Mouse (Mus musculus): ENCODE results near the gene Mta3.
"Not testable (repeated sequence)": the region's sequence is repeated elsewhere in the genome, so short reads cannot be mapped to it uniquely, and the experiment has no call there.

The Mta3 gene

DNA sequence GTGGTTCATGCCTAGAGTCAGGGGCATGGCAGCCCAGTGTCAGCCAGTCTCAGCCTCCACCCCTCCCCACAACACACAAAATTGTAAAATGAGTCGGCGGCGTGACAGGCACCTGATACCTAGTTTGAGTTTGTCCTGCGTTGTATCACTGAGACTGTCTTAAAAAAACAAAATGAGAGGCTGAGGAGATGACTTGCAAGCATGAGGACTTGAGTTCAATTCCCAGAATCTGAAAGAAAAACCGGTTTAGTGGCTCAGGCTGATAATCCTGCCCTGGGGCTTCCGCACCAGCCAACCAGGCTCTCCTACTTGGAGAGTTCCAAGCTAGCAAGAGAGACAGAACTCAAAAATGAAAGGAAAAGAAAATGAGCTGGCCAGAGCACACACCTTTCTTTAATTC lies 2.9 kb downstream of the Mta3 start:
- DNase-seq (ENCODE audit: low read depth) = peak; percentile 25

DNA sequence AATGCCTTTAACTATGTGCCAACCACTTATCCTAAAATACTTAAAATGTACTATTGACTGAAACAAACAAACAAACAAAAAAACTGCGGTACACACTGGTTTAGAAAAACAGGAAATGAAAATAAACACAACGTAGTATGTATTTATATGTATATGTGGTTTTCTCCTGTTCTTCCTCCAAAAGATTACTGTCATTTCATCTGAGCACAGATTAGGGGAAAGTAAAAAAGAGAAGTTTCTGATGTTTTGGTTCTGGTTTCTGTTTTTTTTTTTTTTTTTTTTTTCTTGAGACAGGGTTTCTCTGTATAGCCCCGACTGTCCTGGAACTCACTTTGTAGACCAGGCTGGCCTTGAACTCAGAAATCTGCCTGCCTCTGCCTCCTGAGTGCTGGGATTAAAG lies 3.6 kb downstream of the Mta3 start:
- DNase-seq (ENCODE audit: low read depth) = not testable (repeated sequence)

DNA sequence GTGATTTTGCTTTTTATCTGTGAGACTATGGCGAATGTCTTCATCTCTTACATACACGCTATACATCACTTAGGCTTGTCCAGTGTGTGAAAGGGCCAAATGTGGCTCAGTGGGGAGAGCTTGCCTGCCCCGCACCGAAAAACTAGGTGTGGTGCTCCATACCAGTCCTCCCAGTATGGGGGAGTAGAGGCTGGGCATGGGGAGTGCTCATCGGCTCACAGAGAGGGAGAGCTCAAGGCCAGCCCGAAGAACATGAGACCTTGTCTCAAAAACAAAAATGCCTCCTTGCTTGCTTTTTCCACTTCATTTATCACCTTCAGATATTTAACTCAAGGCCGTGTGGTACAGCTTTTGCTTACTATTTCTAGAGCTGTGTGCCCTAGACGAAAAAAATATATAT lies 4.7 kb downstream of the Mta3 start:
- no peak for DNase-seq (ENCODE audit: low read depth)

DNA sequence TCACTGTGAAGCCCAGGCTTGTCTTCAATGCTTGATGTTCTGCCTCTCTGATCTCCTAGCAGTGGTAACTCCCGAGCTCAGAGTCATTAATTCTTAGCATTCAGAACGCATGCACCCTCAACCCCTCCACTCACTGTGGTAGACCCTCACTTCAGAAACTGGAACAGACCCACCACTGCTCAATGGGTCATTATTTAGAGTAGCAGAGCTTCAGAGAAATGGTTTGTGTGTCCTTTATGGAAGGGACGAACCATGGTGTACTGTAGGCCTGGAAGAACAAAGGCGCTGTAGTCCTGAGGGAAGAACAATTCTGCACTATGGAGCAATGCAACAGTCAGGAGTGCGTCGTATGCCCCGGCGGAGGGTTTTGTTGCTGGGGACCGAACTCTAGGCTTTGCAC lies 6.4 kb downstream of the Mta3 start:
- DNase-seq (ENCODE audit: low read depth) = no peak

DNA sequence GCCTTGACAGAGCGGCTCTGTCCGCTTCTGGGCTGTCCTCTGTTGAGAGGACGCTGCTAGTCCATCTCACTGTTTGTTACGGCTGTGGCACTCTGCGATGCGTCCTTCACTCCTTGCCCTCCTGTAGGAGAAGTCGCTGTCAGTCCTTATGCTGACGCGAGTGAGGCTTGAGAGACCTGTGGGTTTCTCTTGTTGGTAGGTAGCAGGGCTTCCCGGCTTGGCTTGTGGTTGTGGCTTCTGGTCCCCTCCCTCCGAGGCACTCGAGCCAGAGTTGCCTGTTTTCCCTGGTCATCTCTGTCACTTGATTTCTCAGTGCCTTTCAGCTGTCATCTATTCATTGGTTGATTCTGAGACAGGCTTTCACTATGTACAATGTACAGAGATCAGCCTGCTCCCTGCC lies 14.5 kb downstream of the Mta3 start:
- DNase-seq (ENCODE audit: low read depth) = no peak

DNA sequence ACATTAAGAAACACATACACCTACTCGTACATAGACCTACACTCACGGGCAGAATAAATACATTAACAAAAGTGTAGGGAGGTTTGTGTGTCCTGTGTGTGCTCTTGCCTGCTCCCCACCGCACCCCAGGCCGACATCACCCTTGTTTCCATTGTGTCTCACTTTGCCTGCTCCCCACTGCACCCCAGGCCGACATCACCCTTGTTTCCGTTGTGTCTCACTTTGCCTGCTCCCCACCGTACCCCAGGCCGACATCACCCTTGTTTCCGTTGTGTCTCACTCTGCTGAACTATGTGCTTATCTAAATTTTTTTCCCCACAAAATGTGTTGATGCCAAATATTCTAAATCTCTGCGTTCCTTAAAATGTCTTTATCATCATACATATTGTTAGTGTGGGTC lies 15.2 kb downstream of the Mta3 start:
- no peak for DNase-seq (ENCODE audit: low read depth)

DNA sequence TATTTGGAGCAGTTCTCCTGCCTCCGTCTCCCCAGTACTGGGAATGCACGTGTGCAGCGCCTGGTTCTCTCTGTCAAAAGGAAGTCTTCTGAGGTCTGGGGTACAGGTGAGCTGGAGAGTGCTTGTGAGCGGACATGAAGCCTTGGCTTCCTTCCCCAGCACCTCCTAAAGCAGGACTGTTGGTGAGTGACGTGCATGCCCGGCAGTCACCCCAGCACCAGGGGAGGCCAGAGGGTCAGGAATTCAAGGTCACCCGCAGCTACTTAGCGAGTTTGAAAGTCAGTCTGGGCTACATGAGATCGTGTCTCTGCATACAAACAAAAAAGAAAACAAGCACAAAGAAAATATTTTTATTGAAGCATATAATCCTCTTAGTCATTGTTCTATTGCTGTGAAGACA lies 17.1 kb downstream of the Mta3 start:
- no peak for DNase-seq (ENCODE audit: low read depth)

DNA sequence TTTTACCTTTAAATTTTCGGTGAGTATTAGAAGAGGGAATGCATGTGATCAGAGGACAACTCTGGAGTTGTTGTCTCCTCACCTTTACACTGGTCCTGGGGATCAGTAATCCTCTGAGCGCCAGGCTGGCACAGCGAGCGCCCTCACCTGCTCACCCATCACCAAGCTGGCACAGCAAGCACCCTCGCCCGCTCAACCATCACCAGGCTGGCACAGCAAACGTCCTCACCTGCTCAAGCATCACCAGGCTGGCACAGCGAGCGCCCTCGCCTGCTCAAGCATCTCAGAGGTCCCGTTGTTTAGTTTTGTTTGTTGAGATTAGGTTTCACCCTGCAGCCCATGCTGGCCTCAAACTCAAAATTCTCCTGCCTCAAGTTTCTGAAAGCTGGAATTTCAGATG lies 20.5 kb downstream of the Mta3 start:
- no peak for DNase-seq (ENCODE audit: low read depth)

DNA sequence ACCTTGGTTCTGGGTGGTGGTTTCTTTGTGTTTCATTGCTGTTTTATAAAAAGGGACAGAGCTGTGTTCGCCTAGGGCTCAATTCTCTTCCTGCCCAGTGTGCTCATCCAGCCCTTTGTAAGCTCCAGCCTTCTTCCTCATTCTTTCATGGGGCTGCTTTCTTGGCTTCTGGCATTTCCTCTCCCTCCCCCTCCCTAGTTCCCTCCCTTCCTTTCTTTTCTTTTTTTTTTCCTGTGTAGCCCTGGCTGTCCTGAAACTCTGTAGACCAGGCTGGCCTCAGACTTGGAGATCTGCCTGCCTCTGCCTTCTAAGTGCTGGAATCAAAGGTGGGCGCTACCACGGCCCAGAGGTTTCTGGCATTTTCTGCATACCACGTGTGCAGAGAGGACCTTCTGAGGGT lies 21.7 kb downstream of the Mta3 start:
- DNase-seq (ENCODE audit: low read depth) = no peak

DNA sequence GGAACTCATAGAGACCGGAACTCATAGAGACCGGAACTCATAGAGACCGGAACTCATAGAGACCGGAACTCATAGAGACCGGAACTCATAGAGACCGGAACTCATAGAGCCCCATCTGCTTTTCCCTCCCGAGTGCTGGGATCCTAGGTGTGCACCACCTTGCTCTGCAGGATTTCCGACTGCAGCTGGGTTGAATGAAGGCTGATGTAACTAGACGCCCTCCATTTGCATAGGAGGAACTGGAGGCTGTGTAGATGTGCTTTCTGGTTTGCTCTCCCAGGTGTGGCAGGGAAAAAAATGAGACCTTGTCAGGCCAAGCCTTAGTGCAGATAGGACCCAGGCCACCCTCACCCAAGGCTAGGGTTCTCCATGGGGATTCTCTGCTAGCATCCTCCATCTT lies 23.1 kb downstream of the Mta3 start:
- no peak for DNase-seq (ENCODE audit: low read depth)

DNA sequence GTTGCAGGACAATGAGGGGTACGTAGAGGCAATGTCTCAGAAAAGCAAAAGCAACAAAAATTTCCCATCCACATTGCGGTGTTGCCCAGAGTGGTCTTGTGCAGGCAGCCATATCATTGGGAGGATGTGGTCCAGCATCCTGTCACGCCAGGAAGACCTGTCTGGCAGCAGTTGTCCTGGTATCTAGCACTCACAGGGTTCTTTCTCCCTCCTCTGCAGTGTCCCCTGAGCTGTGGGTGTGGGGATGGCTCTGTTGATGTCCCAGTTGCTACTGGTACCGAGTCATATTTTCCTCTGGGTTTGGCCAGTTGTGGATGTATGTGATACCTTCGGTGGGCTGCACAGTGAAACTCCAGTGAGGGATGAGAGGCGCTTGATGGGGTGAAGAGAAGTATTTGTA lies 24.2 kb downstream of the Mta3 start:
- peak; percentile 15 for DNase-seq (ENCODE audit: low read depth)

DNA sequence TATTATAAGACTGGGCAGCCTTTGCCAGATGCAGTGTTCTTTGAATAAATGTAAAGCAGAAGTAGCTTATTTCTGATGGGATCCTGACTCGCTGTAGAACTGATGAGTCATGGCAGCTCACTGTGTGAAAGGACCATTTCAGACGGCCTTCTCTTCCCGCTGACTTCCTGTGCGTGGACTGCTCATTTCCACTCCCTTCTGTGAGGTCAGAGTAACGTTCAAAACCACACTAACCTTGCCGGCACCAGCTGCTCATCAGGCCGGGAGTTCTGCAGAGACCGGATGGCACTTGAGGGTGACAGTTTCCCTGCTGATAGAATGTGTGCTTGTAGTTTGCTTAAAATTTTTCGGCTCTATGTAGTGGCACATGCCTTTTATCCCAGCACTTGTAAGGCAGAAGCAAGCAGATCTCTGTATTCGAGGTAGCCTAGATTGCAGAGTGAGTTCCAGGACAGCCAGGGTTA lies 26.2 kb downstream of the Mta3 start:
- peak; percentile 83 for DNase-seq (ENCODE audit: low read depth)

DNA sequence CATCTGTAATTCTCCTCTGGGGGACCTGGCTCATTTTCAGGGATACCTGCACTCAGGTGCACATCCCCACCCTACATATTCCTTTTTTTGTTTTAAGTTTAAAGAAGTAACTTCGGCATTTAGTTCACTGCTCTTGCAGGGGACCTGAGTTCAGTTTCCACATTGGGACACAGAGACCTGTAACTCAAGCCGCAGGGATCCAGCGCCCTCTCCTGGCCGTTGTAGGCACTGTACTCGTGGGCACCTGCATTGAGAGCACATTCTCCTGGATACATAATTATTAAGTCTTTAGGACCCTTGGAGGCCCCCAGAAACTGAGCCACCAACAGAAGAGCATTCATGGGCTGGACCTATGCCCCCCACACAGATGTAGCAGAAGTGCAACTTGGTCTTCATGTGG lies 26.8 kb downstream of the Mta3 start:
- peak; percentile 90 for DNase-seq (ENCODE audit: low read depth)

DNA sequence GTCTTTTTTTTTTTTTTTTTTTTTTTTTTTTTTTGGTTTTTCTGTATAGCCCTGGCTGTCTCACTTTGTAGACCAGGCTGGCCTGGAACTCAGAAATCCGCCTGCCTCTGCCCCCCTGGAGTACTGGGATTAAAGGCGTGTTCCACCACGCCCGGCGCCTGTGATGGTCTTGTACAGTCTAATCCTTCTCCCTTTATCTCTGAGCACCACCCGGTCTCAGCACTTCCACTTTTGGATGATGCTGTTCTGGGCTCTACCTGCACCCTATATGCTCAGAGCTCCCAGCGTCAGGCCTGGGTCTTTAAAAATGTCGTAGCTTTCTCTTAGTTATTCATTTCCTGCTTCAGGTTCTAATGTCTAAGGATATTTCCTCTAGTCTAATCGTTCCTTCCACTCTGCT lies 30.7 kb downstream of the Mta3 start:
- no peak for DNase-seq (ENCODE audit: low read depth)

DNA sequence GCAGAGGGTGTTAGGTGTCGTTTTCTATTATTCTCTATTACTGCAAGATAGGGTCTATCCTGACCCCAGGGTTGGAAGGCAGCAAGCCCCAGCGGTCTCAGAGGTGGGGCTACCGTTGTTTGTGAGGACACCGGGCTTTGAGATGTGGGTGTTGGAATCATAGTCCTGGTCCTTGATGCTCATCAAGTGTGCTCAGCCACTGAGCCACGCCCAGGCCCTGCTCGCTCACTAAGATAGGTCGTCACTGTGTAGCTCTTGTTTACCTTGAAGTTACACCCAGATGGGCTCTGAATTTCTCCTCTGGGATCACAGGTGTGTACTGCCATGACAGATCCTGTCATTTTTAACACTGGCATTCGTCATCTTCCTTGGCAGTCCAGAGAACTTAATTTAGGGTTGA lies 31.8 kb downstream of the Mta3 start:
- no peak for DNase-seq (ENCODE audit: low read depth)

DNA sequence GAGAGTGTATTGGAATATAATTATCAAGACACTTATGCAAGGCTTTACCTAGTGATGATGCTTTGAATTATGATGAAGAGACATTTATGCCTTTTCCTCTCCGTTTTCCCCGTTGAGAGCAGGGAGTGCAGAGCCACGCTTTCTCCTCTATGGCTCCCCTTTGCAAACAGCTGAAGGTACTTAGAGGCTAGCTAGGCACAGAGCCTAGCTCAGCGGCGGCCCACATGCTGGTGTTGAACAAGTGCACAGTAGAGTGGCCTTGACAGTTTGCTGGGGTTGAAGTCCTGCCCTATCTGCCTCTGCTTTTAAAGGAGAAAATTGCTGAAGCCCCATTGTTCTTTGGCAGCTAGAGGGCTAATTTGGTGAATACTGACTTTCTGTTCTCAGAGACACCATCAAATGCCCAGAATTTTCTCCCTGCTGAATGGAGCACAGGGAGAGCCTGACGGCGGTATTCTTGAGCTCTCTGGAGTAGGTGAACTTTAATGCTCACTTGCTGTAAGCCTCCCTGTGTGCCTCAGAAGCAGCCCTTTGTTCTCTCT lies 34.2 kb downstream of the Mta3 start:
- DNase-seq (ENCODE audit: low read depth) = no peak

DNA sequence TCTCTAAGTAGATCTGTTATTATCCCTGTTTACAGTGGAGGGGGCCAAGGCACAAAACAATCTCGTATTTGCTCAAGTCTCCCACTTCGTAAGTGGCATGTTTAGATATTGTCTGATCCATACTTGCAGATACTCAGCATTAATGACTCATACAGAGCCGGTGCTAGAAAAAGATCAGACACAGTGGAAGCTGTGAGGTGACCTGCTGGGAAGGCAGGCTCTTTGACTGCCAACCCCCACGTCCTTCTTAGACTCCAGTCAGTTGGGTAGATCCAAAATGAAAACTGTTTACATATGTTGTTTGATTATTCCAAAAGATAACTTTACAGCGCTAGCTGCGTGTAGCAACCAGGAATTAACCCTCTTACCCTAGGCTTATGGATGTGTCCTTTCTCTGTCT lies 35.3 kb downstream of the Mta3 start:
- no peak for DNase-seq (ENCODE audit: low read depth)

DNA sequence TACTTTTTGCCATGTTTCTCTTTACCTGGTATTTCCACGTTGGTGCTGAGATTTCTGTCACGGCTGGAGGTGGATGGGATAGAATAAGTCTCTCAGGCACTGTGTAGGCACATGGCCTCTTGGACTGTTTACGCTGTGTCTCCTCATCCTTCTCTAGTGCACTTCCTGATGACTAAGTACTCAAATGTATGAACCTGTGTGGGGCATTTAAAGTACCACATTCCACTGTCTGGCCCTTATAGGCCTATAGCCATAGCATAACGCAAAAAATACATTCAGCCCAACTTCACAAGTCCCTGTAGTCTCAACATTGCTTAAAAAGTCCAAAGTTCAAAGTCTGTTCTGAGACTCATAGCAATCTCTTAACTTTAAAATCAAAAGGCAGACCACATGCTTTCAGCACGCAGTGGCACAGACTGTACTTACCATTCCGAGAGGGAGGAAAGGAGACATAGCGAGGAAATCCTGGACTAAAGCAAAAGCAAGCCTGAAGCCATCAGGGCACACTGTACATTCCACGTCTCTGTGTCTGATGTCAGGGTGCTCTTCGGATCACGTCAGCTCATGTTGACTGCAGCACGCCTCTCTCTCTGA lies 38.4 kb downstream of the Mta3 start:
- no peak for DNase-seq (ENCODE audit: low read depth)

DNA sequence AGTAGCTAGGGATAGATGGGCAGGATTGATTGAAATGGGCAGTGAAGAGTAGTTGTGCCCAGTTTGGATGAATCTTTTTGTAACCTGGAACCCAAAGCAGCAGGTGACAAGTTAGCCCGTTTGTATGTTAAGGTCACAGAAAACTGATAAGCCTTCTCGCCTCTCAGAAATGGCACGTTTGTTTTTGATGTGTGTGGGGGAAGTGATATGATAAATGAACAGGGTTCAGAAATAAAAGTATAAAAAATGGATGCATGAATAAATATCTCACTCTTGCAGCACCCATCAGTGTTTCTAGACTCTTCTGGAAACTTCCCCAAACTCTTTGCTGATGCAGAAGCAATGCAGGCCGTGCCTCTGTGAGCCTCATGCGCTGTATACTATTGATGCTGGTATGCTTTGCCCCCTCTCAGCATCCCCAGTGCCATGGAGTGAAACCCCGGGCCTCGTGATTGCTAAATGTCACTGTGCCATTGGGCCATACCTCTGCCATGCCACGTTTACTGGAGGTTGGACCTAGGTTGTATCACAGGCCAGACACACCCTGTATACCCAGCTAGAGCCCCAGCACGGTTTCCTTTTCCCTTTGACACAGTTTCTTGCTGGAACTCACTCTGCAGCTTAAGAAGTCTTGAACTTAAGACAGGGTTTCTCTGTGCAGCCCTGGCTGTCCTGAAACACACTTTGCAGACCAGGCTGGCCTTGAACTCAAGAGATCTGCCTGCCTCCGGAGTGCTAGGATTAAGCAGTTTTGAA lies 41.6 kb downstream of the Mta3 start:
- DNase-seq (ENCODE audit: low read depth) = no peak

DNA sequence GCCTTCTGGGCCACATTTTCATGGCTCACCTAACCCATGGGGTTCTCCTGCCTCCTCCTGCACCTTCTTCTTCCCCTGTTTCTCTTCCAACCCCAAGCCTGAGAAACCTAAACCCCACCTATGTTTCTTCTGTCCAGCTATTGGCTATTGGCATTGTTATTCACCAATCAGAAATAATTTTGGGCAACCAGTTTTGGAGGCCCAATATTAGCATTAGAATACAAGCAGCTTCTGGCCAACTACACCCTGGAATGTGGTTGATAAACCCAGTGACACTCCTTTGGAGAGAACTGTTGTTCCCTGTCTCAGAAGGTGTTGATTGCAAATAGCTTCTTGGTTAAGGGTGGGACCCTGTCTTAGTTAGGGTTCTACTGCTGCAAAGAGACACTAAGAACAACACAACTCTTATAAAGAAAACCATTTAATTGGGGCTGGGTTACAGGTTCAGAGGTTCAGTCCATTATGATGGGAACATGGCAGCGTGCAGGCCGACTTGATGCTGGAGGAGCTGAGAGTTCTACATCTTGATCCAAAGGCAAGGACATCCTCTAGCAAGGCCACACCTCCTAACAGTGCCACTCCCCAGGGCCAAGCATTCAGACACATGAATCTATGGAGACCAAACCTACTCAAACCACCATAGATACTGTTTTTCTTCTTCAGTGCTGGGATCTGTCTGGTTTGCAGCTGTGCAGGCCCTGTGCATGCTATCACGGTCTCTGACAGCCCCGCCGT lies 44.4 kb downstream of the Mta3 start:
- DNase-seq (ENCODE audit: low read depth) = no peak

DNA sequence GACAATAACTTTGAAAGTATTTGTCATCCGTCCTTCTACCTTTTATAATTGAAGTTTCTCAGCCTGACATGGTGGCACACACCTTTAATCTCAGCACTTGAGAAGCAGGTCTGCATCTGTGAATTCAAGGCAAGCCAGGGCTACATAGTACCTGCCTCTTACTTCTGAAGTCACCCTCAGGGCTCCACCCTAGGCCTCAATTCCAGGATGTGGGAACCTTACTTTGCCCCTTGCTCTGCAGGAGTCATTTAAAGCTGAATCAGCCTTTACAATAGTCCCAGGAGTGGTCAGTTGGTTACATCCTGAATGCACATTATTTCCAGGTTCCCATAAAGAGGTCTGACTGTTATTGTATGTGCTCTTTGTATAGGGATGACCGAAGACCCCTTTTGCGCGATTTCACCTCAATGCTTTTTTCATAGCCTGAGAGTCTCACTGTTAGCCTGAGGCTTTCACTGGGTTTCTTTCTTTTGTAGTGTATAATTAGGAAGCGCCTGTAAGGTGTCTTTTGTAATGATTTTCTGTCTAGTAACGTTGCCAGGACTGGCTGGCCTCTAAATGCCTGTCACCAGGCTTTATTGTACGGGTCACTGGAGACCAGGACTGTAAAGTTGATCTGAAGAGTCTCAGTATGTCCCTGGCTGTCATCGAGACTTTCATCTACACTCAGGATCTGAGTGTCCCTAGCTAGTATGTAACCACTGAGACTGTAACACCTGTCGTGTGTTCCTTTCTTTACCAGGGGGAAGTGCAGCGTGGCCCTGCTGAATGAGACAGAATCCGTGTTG lies 47.3 kb downstream of the Mta3 start:
- no peak for DNase-seq (ENCODE audit: low read depth)

DNA sequence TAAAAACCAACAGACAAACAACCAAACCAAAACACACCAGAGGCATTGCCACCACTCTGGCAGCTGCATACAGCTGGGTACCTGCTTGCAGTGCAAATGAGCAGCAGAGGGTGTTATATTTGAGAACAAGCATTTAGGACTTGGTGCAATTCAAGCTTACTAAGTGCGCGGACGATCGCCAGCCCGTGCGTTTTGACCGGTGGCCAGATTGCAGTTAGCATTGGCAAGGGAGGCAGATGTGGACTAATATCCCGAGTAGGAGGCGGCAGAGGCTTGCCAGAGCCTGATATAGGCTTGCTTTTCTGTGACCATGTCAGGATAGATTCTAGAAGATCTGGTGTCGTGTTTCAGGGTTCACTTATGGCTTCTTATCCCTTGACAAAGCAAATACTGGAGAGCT lies 52.1 kb downstream of the Mta3 start:
- no peak for DNase-seq (ENCODE audit: low read depth)
